Mouse (Mus musculus) T-helper 17 cell (primary cell): Measurements from ENCODE around the gene Kpna1.

Source experiments
- in situ Hi-C, 2 experiments: fragments of 300-600 bp; cut with MboI, MseI; formaldehyde crosslinking; loops; 1 replicate in 1 of 2; 2 replicates in 1 of 2; pipeline ENCODE4 v1.15.1; 2025; ENCODE audit warnings: high pct_unique_total_duplicates in 2 of 2

The Kpna1 gene

GRCm38 (mm10) chr16:36064904-36065303 is 86.4 kb downstream of the Kpna1 start:
- in situ Hi-C loops = no loop called here

GRCm38 (mm10) chr16:36067694-36068093 is 89.1 kb downstream of the Kpna1 start:
- in situ Hi-C loops = no loop called here

- in situ Hi-C loops = no loop called here
These were observed 89.8 kb downstream of the Kpna1 start for GRCm38 (mm10) chr16:36068356-36068755.

GRCm38 (mm10) chr16:36069819-36070575 is 91.4 kb downstream of the Kpna1 start:
- in situ Hi-C loops = loop anchor here in 1 of 2 experiments (10.0 kb wide), 1 partner anchor 555 kb away; no protein-coding TSS in a partner anchor

- in situ Hi-C loops = loop anchor here in 1 of 2 experiments (10.0 kb wide), 1 partner anchor 554 kb away; no protein-coding TSS in a partner anchor
These were observed 92.5 kb downstream of the Kpna1 start for GRCm38 (mm10) chr16:36071071-36071449.

- in situ Hi-C loops = loop anchor here in 1 of 2 experiments (10.0 kb wide), 1 partner anchor 553 kb away; no protein-coding TSS in a partner anchor
These were observed 93.2 kb downstream of the Kpna1 start, which contains the start of the genes Fam162a and Ccdc58 for GRCm38 (mm10) chr16:36071450-36072379. TSS of gene Fam162a (minus strand) at chr16:36071594. TSS of gene Ccdc58 (plus strand) at chr16:36071685.

GRCm38 (mm10) chr16:36072410-36073011 is 94.0 kb downstream of the Kpna1 start:
- in situ Hi-C loops = loop anchor here in 1 of 2 experiments (10.0 kb wide), 1 partner anchor 552 kb away; no protein-coding TSS in a partner anchor

- in situ Hi-C loops = loop anchor here in 1 of 2 experiments (10.0 kb wide), 1 partner anchor 550 kb away; no protein-coding TSS in a partner anchor
These were observed 96.2 kb downstream of the Kpna1 start for GRCm38 (mm10) chr16:36074772-36075171.

GRCm38 (mm10) chr16:36079916-36080315 is 101.4 kb downstream of the Kpna1 start:
- in situ Hi-C loops = loop anchor here in 1 of 2 experiments (10.0 kb wide), 1 partner anchor 545 kb away; no protein-coding TSS in a partner anchor
